Mouse (Mus musculus) adrenal gland, adult 18-20 months (tissue): Measurements from ENCODE around the gene Ubac2. TPM values are rescaled to one million over a fixed set of nuclear protein-coding genes. Genes with fewer than 3 reads are reported as not detected.
"Not testable (repeated sequence)": the region's sequence is repeated elsewhere in the genome, so short reads cannot be mapped to it uniquely, and the experiment has no call there.

Source experiments
- DNase-seq, 2 experiments: peaks; one replicate each; pipeline ENCODE4 v3.0.0; 2021 to 2022; ENCODE audit warnings: low spot score in 2 of 2
- total RNA-seq, 2 experiments: library from RNA; stranded (reverse); gene quantifications; 1 replicate in 1 of 2; 2 replicates in 1 of 2; pipeline ENCODE4 v1.2.3; 2021

Ubac2 gene
- total RNA-seq, 2 experiments from 2014 or later = 32.8 to 35.1 TPM

GRCm38 (mm10) chr14:122035181-122035580 is 156.8 kb downstream of the Ubac2 start:
- DNase-seq = no peak

GRCm38 (mm10) chr14:122035860-122036259 is 157.4 kb downstream of the Ubac2 start:
- no peak for DNase-seq

GRCm38 (mm10) chr14:122038874-122039647 is 160.6 kb downstream of the Ubac2 start:
- no peak for DNase-seq

- DNase-seq = no peak
Observed at GRCm38 (mm10) chr14:122041413-122041825, 163.0 kb downstream of the Ubac2 start.

GRCm38 (mm10) chr14:122042142-122042694 is 163.8 kb downstream of the Ubac2 start:
- DNase-seq = no peak

- no peak for DNase-seq
Observed at GRCm38 (mm10) chr14:122047784-122048183, 169.4 kb downstream of the Ubac2 start.

DNA sequence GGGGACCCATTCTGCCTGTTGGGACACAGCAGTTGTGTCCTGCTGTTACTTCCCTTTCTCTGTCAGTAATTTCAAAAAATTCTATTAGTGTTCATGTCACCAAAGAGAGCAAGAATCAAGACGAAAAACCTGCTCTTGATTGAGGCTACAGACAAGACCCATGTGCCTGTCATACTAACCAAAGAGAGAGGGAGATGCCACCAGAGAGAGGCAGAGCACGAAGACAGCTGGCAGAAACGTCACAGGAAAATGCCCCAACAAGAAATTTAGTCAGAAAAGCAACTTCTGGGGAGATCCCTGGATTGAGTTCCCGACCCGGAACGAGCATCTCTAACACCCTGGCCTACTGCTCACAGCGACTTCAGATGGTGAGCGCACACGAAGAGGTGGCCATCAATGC is 170.4 kb downstream of the Ubac2 start:
- DNase-seq = no peak

DNA sequence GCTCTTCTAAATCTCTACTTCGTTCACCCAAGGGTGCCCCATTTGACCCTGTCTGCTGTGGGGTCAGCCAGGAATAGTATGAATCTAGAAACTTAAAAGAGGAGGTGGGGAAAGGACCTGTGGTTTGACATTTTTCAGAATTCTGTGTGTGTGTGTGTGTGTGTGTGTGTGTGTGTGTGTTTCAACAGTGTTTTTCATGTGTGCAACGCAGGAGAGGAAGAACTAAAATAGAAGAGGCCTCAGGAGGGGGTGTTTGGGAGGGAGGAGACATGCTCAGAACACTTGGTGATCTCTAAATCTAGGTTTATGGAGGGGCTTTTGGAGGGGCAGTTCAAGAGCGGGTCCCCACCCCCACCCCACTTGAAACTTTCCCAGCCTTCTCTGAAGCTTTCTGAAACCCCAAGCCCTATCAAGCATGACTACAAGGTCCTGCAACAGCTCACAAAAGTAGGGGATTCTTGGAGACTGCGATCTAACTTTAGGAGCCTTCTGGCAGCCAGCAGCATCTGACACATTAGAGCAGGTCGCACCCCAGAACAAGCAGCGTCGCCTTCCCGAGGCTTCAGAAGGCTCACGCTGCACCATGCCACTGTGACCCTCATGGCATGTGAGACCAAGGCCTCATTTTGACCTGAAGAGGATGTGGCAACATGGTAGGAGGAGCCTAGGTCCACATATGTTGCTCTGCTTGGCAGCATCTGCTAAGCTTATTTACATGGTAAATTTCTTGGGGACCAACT is 174.6 kb downstream of the Ubac2 start:
- DNase-seq = no peak

DNA sequence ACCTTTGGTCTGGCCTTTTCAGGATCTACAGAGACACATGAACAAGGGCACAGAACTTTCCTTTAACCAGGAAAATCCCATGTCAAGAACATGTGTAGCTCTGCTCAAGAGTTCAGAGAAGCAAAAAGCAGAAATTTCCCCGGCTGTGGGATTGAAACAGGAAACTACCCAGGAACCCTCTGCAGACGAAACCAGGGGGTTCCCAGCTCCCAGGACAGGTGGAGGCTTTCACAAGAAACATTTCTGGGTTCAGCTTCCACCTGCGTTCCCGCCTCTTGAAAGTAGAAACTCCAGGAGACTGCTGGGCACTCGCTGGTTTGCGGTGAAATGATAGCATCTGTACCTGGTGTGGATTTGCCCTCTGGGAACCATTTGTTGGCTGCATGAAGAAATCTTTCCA is 178.5 kb downstream of the Ubac2 start:
- no peak for DNase-seq

GRCm38 (mm10) chr14:122057941-122058346 is 179.5 kb downstream of the Ubac2 start:
- DNase-seq = no peak

DNA sequence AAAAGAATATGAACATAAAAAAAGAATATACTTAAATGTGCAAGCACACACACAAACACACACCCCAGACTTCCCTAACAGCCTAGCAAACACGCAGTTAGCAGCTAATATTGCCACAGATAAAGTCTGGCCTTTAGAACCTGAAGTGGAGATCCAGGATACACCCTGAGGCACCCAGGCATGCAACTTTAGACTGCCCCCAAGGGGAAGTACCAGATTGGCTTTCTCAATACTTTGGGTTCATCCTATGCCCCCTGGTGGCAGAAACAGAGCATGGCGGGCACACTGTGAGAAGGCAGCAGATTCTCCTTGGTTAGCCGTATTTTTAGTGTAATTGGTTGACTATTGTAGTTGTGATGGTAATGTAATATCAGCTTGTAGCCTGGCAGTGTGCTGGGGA is 182.2 kb downstream of the Ubac2 start:
- DNase-seq = peak; percentile 77 to 80

DNA sequence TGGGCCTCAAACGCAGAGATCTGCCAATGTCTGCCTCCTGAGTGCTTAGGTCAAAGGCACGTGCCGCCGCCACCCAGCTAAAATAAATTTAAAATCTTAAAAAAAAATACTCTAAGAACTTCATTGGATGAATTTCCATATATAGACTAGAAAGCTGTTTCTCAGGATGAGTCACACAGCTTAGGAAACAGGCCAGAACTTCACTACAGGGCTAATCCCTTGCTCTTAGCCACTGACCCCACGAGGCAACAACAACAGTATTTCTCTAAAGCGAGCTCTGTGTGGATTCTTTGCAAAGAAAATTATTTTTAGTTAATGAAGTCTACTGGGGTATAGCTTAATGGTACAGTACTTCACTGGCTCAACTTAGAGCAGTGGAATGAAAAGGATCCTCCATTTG is 183.0 kb downstream of the Ubac2 start:
- no peak for DNase-seq

DNA sequence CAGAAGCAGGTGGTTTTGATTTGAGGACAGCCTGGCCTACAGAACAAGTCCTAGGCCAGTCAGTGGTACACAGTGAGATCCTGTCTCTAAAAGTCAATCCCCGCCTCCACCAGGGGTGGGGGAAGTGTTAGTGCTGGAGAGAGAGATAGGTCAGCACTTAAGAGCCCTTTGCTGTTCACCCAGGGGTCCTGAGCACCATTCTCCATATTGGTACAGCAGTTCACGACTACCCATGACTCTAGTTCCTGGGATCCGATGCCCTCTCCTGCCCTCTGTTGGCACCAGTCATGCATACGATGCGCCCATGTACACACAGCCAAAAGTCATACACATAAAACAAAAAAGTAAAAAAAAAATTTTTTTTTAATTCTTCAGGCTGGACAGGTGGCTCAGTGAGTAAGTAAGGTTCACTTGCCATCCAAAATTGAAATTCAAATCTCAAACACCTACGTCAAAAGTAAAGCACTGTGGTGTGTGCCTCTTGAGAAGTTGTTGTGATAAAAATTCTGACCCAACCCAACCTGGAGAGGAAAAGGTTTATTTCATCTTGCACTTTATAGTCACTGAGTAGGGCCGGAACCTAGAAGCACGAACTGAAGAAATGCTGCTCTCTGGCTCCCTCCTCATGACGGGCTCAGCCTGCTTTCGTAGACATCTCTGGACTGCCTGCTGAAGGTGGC is 184.1 kb downstream of the Ubac2 start:
- DNase-seq = no peak

- DNase-seq = no peak
Observed at GRCm38 (mm10) chr14:122063599-122063998, 185.2 kb downstream of the Ubac2 start.

- DNase-seq = peak; percentile 59 to 70
Observed at GRCm38 (mm10) chr14:122064519-122064918, 186.1 kb downstream of the Ubac2 start.

DNA sequence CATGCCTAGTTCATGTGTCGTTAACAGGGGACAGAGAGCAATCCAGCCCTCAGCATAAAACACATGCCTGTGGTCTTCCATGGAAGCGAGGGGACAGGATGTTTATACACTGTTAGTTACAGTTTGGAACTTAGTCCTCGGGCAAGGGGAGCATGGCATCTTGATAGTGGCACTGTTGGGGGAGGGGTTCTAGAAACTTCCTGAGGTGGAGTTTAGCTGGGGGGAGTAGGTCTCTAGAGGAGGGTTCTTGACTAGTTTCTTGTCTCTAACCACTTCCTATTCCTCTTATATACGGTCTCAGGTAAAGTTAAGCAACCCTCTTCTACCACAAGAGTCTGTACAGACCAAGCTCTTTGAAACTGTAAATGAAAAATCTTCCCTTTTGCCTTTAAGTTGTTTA is 187.8 kb downstream of the Ubac2 start:
- DNase-seq = no peak

- DNase-seq = not testable (repeated sequence)
Observed at GRCm38 (mm10) chr14:122068036-122068435, 189.6 kb downstream of the Ubac2 start.

DNA sequence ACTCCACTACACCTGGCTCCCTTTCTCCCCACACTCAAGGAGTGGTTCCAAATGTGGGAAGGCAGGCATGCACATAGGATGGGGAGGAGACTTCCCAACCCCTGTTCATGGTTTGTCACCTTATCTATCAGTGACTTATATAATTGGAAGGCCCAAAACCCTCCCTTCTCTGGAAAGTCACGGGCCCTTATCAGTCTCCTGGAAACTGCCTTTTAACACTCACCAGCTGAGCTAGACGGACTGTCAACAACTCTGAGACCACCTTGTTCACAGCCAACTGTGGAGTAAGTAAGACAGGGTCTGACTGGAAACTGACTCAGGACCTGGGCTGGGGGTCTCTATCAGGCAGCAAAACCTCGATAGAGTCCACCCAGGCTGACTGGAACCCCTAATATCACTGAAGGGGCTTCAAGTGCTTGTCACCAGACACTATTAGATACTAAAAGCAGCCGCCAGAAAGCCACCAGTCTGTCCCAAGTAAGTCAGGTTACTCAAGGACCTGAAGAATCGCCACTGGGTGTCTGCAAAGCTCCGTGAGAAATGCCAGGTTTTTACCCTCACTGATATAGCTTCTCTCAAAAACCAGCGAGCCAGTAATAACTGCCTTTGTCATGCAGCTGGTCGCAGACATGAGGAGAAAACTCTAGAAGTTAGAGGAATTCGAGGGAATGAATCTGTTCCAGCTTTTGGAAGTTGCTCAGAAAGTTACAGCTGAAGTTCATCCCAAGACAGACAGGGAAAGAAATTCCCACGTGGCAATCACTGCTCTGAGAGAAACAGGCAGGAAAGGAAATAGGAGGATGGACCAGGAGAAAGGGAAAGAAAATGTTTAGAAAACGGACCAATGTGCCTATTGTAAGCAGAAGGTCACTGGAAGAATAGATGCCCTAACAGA is 190.6 kb downstream of the Ubac2 start:
- DNase-seq = no peak

GRCm38 (mm10) chr14:122069948-122070347 is 191.5 kb downstream of the Ubac2 start:
- no peak for DNase-seq
